8 mouse cellular contexts compared by ENCODE assay signal in genomic region chr6:91979301-91979996, GRCm38 (mm10). TPM values are rescaled to one million over a fixed set of nuclear protein-coding genes. Genes with fewer than 3 reads are reported as not detected.
DNase-seq lines count a peak whose midpoint lies in the region; ATAC-seq and TF ChIP-seq lines count a peak whose summit lies in the region.

No protein-coding gene starts in this region.

- peaks cover 41% of the 10 kb centered on the region for H3K27me3 ChIP-seq in hindbrain, embryonic 10.5 days (ENCODE audit: insufficient read depth, poor library complexity, severe bottlenecking)
- H3K27me3 ChIP-seq in liver, postnatal 0 days (ENCODE audit: insufficient read depth, low read length) = peaks cover 26% of the 10 kb centered on the region

- no peak for TF ChIP-seq EP300 in liver, postnatal 0 days (IDR thresholded peaks at IDR 0.05; ENCODE audit: low read depth)

- peak overlapping the region; percentile 79 for H3K4me2 ChIP-seq in liver, postnatal 0 days (ENCODE audit: low read depth, low read length)

- peak overlapping the region; percentile 75 for H3K9ac ChIP-seq in ES-E14 (ENCODE audit: insufficient read depth, low read depth, low read length, poor library complexity, severe bottlenecking)
- H3K9ac ChIP-seq in liver, postnatal 0 days (replicated peaks) = no peak overlapping the region; the same call in 1 of the 2 replicates

- H3K4me3 ChIP-seq in ES-E14 (ENCODE audit: insufficient read depth in 1 of 2, low read depth in 1 of 2, low read length in 2 of 2, poor library complexity in 1 of 2, severe bottlenecking in 1 of 2) = peak overlapping the region; percentile 82 to 92
- peak overlapping the region; percentile 71 for H3K4me3 ChIP-seq in hindbrain, embryonic 10.5 days
- H3K4me3 ChIP-seq in liver, postnatal 0 days (ENCODE audit: low read depth, low read length) = peak overlapping the region; percentile 52

- no peak overlapping the region for H3K27ac ChIP-seq in ES-E14 (ENCODE audit: insufficient read depth, low read depth, low read length, poor library complexity, severe bottlenecking)
- H3K27ac ChIP-seq in hindbrain, embryonic 10.5 days = peak overlapping the region; percentile 76
- H3K27ac ChIP-seq in liver, postnatal 0 days (ENCODE audit: low read depth) = no peak overlapping the region

- H3K36me3 ChIP-seq in ES-E14 (ENCODE audit: control insufficient read depth, insufficient read depth, low read length, poor library complexity, severe bottlenecking) = no peaks in the 10 kb centered on the region
- H3K36me3 ChIP-seq in hindbrain, embryonic 10.5 days = no peaks in the 10 kb centered on the region
- H3K36me3 ChIP-seq in liver, postnatal 0 days (replicated peaks; ENCODE audit: insufficient read depth, low read length) = no peaks in the 10 kb centered on the region

- WGBS in hindbrain, embryonic 10.5 days = 9% methylated on average over 23 of the region's 23 CpGs
- WGBS in liver, postnatal 0 days (ENCODE audit: insufficient replicate concordance) = 4% methylated on average over 23 of the region's 23 CpGs

- H3K9me3 ChIP-seq in ES-E14 (ENCODE audit: control insufficient read depth, insufficient read depth, low read depth, low read length) = no peaks in the 10 kb centered on the region
- H3K9me3 ChIP-seq in hindbrain, embryonic 10.5 days = no peaks in the 10 kb centered on the region
- H3K9me3 ChIP-seq in liver, postnatal 0 days (ENCODE audit: low read length) = no peaks in the 10 kb centered on the region

- H3K4me1 ChIP-seq in ES-E14 (ENCODE audit: control insufficient read depth in 2 of 2, insufficient read depth in 2 of 2, low read length in 2 of 2, poor library complexity in 1 of 2) = peaks cover 2 to 16% of the 10 kb centered on the region in 2 experiments; a peak in 3 of 4 replicates
- H3K4me1 ChIP-seq in hindbrain, embryonic 10.5 days (replicated peaks) = peaks cover 26% of the 10 kb centered on the region
- no peaks in the 10 kb centered on the region for H3K4me1 ChIP-seq in liver, postnatal 0 days (ENCODE audit: insufficient read depth)

- TF ChIP-seq CTCF in liver, postnatal 0 days (IDR thresholded peaks at IDR 0.05; ENCODE audit: low read depth) = no peak

- DNase-seq in ES-E14 (ENCODE audit: low read depth, low spot score) = peak; percentile 13
- DNase-seq in hindbrain, embryonic 10.5 days (ENCODE audit: low spot score) = no peak
- no peak for DNase-seq in liver, postnatal 0 days
- DNase-seq in B cell, adult 2 months = no peak
- no peak for DNase-seq in left cerebral cortex, adult 9 months (ENCODE audit: low spot score in 2 of 2)
- DNase-seq in right cerebral cortex, postnatal 10 days (ENCODE audit: low spot score in 2 of 2) = no peak
- no peak for DNase-seq in gastrocnemius, adult 8-10 months (ENCODE audit: low spot score in 2 of 2)

- in situ Hi-C loops in ES-E14 (cut with MboI; ENCODE audit: low sequenced_read_pairs in 2 of 2, unreplicated experiment in 2 of 2) = no loop called here

- peak; percentile 64 for ATAC-seq in common myeloid progenitor, adult 5-6 weeks (replicated peaks; ENCODE audit: low read depth, poor library complexity, severe bottlenecking)
- no peak for ATAC-seq in liver, postnatal 0 days

TF ChIP-seq in ES-E14, 5 proteins besides CTCF, POLR2A, EP300 and RAD21:
- TF ChIP-seq MAFK (IDR thresholded peaks at IDR 0.05; ENCODE audit: insufficient read depth, low read depth, low read length) = no peak
- no peak for TF ChIP-seq ZNF384 (IDR thresholded peaks at IDR 0.05; ENCODE audit: low read depth, low read length)
- TF ChIP-seq HCFC1 (IDR thresholded peaks at IDR 0.05; ENCODE audit: borderline replicate concordance, insufficient read depth, low read length) = no peak
- no peak for TF ChIP-seq ZC3H11A (IDR thresholded peaks at IDR 0.05; ENCODE audit: borderline replicate concordance, low read depth, low read length)
- TF ChIP-seq CHD2 (IDR thresholded peaks at IDR 0.05; ENCODE audit: low read depth, low read length) = no peak

RNA-seq across cellular contexts. Expression of gene Fgd5, which starts 0.8 kb away (rescaled TPM):
- total RNA-seq in ES-E14 (2012; rRNA removed) = 2.5 and 5.8 TPM in 2 replicates
- 0.55 and 2.6 TPM in 2 replicates for total RNA-seq in common myeloid progenitor, adult 5-6 weeks (2017)
- 7.4 and 8.1 TPM in 2 replicates for polyA plus RNA-seq in hindbrain, embryonic 10.5 days (2016; fragmentation: Nextera tagmentation; extraction: Ambion mirVana)
- polyA plus RNA-seq in liver, postnatal 0 days (2015; fragmentation: Nextera tagmentation; extraction: Ambion mirVana) = 2.0 and 2.3 TPM in 2 replicates
- total RNA-seq in gastrocnemius, adult 8-10 months (2022) = 1 to 10 TPM; 6.4 to 8.4 (median 7.4) TPM
